Mouse (Mus musculus) urinary bladder, adult 2 months (tissue): ENCODE results near the gene Anks1b. TPM values are rescaled to one million over a fixed set of nuclear protein-coding genes. Genes with fewer than 3 reads are reported as not detected.

Experiments
- DNase-seq: peaks from one replicate; pipeline ENCODE4 v3.0.0; 2022; ENCODE audit warnings: low spot score
- polyA plus RNA-seq: library from polyadenylated mRNA; depleted of rRNA; stranded (reverse); fragments of >200 nt; gene quantifications from 2 replicates; pipeline ENCODE4 v1.2.3, GENCODE M21; 2012

Gene Anks1b
- polyA plus RNA-seq, 1 experiment = 0.29 TPM

DNA sequence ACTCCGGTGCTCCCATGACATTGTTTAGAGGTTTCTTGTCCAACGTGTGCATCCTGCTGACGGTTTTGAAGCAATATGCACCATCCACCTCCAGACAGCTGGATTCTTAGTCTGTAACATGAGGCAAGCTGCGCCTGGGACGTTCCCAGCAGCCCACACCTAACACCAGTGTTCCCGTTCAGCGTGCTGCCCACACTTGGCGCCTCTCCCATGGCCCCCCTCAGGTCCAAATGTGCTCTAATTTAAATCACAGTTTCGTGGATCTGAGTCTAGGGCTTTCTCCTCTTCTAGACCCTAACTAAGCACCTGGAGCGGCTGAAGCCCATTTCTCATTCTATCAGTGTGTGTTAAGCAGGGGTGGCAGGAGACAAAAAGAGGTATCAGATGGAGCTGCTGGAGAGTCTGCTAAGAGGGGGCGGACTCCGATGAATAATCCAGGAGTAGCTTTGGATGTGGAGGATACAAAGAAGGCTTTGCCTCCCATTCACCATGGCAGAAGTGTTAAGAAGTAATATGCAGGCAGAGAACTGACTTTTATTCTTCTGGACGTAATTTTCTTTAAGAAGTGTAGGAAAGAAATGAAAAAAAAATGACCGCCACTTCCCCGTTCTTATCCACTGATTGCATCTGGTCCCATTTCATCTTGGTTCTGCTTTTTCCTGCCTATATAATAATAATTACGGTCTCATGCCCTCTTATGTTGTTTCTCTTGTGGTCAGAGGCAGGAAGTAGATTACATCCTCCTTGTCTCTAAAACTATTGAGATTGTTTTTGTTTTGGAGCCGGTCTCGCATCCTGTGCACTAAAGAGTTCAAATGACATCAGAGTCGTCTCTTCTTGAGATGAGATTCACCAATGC, 986.6 kb downstream of the Anks1b start:
- no peak for DNase-seq

DNA sequence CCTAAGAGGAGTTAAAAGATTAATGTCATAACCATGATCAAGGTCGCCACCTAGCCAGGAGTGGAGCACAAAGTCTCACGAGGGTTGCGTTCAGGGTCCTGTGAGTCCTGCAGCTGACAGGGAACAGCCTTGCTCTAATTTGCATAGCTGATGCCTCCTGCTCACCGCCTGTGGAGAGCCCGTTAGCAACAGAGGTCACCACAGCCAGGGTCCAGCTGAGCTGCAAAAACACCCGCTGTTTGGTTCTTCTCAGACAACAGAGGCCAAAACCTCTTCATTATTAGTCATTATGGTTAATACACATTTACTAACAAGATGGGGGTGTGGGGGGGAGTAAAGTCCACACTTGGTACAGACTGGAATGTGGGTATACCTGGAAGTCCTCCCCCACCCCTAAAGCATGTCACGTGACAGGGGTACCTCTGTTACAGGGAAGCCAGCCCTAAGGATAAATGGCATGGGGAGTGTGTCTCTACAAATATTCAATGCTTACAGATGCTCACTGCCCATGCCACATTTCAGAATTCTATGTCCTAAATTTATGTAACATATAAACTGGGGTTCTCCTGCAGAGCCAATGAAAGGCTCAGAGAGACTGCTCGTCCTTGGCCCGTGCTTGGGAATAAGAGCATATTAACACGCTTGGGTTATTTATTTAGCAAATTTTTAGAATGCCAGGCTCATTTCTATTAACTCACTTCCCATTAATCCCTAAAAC, 990.7 kb downstream of the Anks1b start:
- DNase-seq = no peak

DNA sequence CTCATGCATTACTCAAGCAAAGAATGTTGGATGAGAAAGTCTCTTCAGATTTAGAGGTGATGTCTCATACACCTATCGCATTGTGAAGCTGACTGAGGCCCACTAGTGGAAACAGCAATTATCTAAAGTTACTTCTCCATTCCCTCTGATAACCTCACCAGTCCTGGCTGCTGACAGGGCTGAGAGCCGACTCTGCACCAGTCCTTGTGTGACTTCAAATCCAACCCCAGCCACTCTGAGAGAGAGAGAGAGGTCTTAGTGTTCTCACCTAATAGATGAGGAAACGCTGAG, 991.2 kb downstream of the Anks1b start:
- no peak for DNase-seq

DNA sequence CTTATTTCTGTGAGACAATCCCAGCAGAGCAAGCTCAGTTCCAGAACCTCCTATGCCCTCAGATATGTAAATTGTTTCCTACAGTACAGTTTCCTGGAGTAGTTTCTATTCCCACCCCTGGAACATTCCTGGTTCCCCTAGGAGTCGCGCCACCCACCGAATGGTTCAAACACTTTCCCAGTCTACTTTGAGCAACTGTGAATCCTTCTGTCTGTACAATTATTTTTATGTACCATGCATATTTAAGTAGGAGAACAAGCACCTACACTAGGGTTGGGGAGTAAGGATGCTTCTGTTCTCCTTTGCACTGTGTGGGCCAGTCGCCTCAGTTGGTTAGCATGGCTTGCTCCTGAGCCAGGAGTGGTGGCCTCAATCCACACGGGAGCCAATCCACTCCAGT, 999.9 kb downstream of the Anks1b start:
- no peak for DNase-seq

DNA sequence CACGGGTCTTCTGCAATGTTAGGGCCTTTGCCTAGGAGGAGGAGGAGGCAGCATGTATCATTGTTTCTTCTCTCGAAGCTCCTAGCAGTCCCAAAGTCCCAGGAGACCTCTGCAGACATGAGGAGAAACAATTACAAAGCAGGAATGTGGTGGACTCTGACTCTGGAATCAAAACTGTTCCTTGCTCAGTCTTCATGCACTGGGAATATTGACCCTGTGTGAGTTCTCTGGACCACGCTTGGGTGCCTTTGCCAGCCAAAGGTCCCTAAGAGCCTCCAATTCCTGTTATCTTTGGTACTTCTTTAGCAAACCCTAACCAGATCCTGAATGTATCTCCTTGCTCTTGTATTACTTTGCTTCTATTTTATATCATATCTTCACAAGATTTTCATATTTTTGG, 1000.9 kb downstream of the Anks1b start:
- DNase-seq = no peak

DNA sequence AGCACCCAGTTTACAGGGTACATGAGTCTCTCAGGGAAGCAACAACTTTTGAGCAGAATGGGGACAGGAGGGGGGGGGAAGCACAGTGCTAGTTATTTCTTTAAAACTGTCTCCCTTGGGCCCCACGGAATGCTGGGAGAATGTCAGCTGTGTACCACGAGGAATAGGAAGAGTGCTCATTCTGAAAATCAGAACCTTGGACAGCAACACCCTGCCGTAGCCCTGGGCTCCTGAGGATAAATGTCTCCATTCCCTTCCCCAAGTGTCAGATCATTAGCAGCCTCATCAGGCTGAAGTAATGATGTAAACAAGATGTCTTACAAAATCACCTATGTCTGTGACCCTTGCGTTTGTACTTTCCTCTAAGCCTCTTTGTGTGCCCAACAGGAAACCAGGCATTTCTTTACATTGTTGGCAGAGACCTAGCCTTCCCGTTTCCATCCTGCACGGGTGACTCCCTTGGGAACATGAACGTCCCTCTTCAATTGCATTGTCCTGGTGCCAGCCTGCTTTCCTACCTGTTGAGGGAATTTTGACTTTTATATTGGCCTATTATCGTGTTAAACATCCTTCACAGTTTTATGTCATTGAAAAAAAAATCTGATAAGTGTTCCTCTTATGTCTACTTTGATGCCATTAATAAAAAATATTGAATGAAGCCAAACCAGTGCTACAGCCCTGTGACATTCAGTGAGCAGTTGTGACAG, 1007.7 kb downstream of the Anks1b start:
- DNase-seq = no peak

DNA sequence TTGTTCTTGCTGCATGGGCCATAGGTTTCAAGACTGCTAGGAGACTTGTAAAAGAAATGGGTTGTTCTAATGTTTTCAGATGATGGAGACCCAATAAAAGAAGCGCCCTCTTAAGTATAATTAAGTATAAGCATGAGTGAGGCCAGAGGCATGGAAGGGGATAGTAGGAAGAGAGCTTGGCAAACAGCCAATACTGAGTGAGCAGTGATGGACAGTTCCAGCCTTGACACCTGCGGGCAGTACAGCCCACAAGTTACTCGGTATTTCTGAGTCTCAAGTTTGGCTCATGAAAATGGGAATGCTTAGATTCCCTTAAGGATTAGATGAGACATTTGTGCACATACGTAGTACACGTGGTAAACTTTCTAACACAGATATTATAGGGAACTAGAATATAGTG, 1016.3 kb downstream of the Anks1b start:
- DNase-seq = no peak

DNA sequence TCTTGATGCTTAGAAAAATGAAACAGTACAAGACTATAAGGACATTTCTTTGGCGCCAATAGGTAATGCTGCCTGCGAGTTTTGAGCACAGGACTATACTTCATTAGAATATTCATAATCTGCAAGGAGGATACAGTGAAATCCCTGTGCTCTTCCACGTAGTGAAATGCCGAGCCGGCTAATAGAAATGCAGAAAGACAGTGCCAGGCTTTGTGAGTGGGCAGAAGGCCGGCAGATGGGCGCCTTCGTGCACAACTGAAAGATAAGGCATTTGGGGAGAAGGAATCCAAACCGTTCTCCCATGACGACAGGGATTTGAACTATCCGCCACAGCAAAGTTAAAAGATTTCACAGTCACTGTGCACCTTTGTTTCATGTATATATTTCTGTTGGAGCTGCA, 1019.4 kb downstream of the Anks1b start:
- no peak for DNase-seq

DNA sequence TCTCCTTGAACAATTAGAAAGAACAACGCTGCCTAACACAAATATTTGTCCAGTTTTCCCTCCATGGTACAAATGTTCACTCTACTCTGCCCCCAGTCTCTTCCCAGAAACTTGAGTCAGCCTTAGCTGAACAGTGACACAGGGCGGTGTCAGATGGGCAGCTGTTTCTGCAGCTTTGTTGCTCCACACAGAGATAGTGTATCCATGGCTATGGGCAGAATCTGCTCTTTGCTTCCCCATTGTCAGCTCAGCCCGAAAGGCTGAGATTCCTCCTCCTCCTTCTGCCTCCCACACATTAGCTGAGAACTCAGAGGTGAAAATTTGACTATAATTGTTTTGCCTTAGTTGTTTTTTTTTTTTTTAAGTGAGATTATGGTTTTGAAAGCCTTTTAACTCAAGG, 1024.6 kb downstream of the Anks1b start:
- no peak for DNase-seq

DNA sequence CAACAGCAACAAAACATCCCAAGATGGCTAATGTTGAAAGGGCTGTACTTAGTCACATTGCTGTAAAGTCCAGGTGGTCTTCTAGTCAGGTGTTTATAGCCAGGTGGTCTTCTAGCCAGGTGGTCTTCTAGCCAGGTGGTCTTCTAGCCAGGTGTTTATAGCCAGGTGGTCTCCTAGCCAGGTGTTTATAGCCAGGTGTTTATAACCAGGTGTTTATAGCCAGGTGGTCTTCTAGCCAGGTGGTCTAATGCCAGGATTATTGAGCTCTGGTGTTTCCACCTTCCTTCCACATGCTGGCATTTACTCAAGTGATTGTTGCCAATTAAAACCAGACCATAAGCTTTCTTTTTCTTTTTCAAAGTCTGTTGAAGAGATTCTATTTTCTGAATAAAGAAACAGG, 1030.9 kb downstream of the Anks1b start:
- no peak for DNase-seq

DNA sequence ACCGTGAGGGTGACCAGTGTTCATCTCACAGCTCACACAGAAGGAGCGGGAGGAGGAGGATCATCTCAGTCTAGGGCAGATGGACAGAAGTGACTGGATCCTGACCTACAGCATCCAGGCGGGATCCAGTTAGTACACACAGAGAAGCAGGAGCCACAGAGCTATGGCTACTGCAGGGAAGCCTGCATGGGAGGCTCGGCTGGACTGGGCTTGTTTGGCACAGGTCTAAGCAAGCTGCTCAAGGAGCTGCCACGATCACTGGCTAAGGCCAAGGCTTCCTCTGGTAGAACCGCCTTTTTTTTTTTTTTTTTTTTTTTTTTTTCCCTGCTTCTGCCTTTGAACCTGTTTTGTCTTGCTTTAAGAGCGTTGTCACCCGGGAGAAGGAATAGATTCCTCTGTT, 1034.1 kb downstream of the Anks1b start:
- DNase-seq = no peak

DNA sequence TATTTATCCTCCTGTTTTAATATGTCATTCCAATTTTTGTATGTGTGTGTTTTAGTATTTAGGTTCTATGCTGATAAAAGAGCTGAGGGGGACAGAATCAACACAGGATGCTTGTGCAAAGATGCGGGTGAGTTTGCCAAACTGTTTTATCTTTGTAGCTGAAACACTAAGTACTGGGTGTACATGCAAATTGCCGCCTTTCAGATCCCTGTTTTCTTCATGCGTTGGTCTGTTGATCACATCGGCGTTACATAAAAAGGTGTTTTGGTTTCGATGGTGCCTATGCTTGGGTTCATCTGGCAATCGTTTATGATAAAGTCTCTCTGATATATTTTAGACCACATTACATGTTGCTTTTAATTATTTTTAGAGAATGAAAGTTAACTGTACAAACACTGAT, 1050.2 kb downstream of the Anks1b start:
- DNase-seq = no peak

DNA sequence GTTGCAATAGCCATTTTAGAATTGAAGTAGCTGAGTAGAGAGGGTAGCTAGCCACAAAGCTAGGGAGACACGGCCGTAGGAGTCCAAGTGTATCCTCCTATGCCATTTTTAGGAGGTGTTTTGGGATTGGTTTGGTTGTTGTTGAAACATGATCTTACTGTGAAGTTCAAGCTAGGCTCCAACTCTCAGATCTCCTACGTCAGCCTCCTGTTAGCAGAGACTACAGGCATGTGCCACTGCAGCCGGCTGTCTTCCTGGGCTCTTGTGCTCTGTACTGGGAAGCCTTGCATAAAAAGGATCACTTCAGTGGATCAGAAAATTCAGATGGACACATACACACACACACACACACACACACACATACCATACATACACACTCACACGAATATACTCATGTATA, 1059.8 kb downstream of the Anks1b start:
- DNase-seq = no peak

DNA sequence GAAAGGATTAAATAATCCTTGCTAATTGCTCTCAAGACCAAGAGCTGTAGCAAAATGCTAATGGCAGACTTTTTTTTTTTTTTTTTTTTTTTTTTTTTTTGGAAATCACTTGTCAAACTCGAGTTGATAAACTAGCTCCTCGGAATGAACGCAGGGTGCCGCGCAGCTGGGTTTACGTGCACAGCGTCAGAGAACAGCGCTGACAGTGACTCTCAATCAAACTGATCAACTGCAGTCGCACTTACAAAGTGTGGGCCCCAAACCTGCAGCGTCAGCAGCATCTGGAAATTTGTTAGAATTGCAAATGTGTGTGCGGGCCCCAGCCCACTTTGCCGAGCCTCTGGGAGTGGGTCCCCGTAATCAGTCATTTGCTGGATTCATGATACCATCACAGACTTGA, 1061.4 kb downstream of the Anks1b start:
- no peak for DNase-seq

DNA sequence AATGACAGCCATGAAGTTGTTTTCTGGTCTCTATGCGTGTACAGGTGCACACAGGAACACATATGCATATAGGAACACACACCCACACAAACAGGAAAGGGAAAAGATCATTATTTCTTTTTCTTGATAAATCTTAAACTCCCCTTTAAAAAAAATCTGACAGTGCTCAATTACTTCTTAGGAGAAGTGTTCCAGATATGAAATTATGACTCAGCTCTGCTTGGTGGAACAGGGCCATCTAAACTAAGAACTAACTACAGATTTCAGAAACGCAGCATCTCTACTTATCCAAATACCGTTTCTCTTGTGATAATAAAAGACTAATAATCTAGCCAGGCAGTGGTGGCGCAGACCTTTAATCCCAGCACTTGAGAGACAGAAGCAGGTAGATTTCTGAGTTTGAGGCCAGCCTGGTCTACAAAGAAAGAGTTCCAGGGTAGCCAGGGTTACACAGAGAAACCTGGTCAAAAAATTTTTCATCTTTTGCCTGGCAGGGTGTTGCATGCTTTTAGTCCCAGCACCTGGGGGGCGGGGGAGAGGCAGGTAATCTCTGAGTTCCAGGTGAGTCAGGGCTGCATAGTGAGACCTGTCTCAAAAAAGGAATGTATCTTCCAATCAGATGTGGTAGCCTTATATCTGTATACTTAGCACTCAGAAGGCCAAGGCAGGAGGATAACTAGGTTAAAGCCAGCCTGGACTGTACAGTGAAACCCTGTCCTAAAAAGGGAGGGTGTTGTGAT, 1064.6 kb downstream of the Anks1b start:
- no peak for DNase-seq

DNA sequence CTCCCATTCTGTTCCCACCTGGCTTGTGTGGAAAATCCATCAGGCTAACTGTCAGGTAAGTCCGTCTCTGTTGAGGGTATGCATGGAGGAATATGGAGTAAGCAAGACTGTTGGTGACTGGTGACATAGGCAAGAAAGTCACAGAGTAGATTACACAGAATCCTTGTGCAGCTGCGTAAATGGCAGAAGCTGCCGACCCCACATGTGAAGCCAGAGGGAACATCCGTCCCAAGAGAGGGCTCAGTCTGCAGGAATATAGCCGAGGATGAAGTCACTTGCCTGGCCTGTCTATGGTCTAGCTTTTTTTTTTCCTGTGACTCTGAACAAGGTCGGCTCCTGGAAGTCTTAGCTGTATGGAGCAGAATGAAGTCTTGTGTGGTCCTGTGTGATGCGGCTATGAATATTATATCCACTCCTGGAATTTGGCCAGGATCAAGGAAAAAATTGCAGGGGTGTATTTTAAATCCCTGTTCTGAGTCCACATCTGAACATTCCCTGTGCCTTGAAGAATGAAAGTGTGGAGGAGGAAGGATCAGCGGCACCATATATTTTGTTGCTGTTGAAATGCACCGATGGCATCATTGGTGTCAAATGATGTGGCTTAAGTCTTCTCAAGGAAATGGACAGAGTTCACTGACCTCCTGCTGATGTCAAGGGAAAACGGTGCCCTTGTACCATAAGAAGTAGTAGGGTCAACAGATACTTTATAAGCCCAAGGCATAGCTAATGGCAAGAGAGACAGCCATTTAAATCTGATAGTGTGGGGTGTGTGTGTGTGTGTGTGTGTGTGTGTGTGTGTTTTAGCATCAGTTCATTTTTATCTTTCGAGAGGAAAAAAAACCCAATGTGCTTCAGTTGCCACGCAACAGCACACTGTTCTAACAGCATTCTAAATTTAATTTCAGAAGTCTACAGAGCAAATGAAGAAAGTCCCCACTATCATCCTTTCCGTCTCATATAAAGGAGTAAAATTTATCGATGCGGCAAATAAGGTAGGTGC, 1067.5 kb downstream of the Anks1b start:
- DNase-seq = no peak

DNA sequence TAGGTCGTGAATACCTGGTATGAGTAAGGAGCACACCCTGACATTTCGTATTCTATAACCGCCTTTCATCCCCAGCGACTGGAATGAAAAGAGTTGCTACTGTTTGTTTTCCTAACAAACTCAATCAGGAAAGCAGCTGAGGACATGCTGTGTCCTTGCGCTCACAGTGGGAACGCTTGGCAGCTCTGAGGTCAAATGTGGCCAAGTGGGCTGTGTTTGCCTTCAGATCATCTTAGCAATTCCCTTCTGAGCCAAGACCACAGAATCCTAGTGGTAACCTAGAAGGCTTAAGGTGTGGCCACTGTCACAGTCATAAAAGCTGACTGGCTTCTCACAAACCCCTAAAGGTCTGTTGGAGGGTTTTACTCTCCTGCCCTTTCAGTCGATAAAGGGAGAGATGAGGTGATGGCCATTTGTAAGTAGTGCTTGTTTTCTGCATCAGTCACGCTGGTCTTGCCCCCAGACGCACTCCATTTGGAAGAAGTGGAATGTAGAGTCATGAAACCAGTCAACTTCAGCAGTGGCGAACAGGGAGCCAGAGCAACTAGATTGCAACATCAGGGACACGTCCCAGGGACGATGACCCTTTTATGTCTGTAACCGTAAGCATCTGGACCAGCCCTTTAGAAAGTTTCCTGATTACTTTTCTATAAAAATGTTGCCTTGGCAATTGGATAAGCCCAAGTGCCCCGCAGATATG, 1068.8 kb downstream of the Anks1b start:
- DNase-seq = no peak

DNA sequence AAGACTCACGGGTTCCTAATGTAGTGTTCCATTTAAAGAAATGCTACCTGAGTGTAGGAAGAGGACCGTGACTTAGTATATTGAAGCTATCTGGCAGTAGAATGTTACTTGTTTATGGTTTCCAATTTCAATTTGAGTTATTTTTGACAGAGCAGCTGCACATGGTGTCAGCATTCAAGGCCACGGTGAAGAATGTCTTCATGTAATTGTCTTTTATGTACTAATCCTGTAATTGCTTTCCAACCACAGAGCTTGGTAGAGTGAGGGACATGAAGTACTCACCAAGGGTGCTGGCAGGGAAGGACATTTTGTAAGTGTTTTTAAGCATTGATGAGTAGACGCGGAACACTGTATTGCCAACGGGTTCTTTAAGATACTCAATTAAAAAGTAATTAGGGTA, 1073.7 kb downstream of the Anks1b start:
- no peak for DNase-seq

DNA sequence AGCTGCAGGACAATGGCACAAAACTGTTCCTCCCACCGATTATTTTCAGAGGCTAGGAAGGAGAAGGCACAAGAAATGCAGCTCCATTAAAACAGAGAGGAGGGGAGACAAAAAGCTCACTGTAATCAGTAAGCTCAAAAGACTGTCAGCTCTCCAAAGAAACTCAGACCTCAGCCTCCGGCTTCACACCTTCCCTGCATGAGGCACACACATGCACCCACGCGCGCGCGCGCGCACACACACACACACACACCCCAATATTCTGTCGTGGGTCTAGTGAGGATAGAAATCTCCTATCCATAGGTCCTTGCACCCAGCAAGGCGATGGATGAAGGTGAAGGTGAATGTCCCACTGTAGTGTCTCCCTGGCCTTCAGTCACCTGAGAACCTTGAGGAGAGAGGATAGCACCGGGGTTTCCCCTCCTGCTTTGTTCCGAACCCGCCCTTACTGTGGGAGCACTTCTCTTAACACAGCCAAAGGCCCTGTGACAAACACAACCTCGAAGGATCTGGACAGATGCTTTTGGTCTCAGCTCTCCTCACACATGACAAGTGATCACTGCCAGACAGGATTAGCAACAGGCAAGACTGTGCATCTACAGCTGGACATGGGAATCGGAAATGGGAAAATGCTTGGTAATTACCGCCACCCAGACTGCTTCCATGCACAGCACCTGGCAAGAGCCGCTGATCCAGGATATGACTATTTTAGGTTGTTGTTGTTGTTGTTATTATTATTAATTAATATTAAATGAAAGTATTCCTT, 1074.5 kb downstream of the Anks1b start:
- no peak for DNase-seq
